Mouse (Mus musculus) liver, adult 2 months (tissue): ENCODE data around the gene Peak1.

Experiments
- CTCF ChIP-seq: fragments of 200-500 bp; IDR thresholded peaks from 2 replicates; pipeline ENCODE4 v1.5.1; 2011; ENCODE audit warnings: low read depth, low read length, control low read depth
- POLR2A ChIP-seq: fragments of 200-500 bp; IDR thresholded peaks from 2 replicates; pipeline ENCODE4 v1.6.1; 2011; ENCODE audit warnings: low read length, control low read depth; ENCODE audit not compliant: insufficient read depth; ENCODE audit errors: extremely low read depth

GRCm38 (mm10) chr9:56339426-56340195 lies 78.3 kb downstream of the Peak1 start:
- TF ChIP-seq POLR2A (no peak), CTCF (no peak)
